Mouse (Mus musculus) adipocyte (in vitro differentiated cells): ENCODE data around the gene Ccnt1.
A peak's percentile ranks its signal among the peaks of the same experiment; 100 is the strongest.
"Not testable (repeated sequence)": the region's sequence is repeated elsewhere in the genome, so short reads cannot be mapped to it uniquely, and the experiment has no call there.

Source experiments
- DNase-seq: peaks from one replicate; pipeline ENCODE4 v3.0.0-alpha.2; 2016; ENCODE audit warnings: low spot score

Ccnt1 gene

DNA sequence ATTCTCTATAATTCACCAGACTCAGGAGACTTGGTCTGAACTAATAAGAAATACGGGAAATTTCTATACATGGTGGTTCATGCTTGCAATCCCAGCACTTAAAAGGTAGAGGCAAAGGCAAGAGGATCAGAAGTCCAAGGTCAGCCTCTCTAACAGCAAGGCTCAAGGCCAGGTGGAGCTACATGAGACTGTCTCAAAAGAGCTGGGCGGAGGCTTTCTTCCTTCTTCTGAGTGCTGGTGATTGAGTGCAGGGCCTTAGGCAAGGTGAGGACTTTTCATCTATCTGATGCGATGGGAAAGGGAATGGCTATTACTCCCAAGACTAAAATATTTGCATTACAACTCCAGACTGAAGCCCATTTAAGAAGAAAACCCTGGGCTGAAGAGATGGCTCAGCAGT is 25.6 kb downstream of the Ccnt1 start:
- DNase-seq: no peak

DNA sequence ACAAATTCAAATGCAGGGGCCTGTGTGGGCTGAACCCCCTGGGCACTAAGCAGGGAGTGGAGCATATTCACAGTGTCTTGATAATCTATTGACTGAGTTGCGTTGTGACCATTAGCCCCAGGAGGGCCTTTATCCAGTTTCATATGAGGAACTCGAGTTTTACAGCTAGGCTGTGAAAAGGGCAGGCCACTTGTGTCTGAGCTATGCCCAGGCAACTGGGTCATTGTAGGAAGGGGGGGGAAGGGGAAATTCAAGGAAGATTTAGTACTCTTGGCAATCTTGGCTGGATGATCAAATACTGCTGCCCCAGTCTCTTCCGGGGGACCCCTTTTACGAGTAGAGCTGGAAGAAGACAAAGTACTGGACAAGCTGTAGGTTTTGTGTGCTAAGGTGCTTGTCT is 27.4 kb downstream of the Ccnt1 start:
- DNase-seq: no peak

DNA sequence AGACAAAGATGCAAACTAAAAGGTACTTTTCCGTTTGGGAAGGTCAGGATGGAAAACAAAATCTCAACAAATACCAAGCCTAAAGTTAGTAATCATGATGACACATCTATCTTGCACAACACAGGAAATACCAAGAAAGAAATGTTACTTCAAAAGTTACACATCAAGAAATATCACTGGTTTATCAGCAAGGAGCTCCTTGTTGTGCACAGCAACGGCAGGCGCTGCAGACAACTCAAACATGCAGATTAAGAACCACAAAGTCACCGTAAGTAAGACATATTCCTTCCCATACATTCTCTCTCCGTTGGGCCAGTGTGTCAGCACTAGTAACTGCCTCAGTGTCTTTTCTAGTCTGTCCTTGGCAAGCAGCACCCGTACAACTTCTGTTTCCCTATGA is 29.7 kb downstream of the Ccnt1 start:
- peak; percentile 26 for DNase-seq

GRCm38 (mm10) chr15:98537923-98538322 is 32.8 kb downstream of the Ccnt1 start:
- no peak for DNase-seq

GRCm38 (mm10) chr15:98536828-98537510 is 33.8 kb downstream of the Ccnt1 start:
- no peak for DNase-seq

- no peak for DNase-seq
Observed at GRCm38 (mm10) chr15:98535921-98536320, 34.8 kb downstream of the Ccnt1 start.

DNA sequence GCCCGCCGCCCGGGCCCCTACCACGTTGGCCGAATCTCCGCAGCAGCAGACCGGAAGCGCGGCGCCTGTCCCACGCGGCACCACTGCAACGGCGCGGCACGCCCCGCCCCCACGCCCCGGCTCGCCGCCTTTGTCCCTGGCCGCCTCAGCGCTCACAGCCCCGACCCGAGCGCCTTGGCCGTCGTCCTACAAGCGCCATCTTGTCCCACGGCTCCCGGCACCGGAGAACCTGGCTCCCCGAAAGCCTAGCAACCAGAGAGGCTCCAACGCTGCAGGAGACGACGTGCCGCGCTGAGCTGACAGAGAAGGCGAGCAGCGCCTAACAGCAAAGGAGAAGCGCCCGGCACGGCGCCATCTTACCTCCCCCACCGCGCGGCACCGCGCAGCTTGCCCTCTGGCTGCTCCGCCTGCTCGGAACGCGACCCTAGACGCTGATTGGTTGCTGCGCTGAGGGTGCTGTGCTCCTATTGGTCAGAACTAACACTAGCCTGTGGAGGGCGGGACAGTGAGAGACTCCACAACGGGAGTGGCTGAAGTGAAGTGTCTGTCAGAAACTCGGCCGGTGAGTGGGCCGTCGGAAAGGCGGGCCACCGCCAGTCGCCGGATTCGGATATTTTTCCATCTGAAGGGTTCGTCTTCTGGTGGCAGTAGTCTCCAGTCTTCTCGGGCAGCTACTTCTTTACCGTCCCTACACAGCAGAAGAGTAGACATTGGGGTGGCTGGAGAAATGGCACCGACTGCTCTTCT is 36.7 kb downstream of the Ccnt1 start, which contains the start of gene Kansl2:
Gene Kansl2, minus strand, starts transcription at position 384 of the 747 bp plus-strand sequence.
- peak; percentile 99 for DNase-seq

DNA sequence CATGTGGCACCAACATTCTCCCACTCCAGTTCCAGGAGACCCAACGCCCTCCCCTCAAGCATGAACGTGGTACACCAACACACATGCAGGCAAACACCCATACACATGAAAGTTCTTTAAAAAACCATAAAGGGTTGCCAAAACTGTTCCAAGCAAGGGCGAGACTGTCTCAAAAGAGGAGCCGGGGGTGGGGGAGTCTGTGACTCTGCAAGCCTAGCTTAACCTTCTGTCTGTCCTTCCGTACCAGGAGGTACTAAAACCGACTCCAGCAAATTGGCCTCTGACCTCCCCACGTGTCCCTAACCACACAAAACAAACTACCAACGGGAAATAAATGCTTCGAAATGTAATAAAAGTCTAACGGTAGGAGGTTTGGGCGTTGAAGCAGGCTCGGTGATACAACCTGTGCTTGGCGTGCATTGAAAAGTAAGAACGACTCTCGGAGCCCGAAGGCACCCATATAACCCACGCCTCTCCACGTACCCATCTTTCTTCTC is 37.6 kb downstream of the Ccnt1 start:
- peak; percentile 51 for DNase-seq

DNA sequence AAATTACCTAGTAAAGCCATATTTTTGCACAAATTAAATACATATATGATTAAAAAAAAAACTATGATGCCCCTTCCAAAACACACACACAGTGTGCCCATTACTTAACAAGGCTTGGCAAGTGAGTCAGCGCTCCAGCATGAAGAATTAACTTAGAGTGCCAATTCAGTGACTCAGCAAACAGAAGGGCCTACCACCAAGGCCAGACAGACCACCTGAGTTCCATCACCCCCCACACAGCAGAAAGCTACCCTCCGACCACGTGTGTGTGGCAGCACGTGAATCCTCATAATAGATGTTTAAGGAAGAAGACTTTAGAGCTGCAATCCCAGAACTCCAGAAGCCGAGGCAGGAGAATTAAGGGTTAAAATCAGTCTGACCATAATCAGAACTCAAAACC is 38.4 kb downstream of the Ccnt1 start:
- peak; percentile 72 for DNase-seq

GRCm38 (mm10) chr15:98528066-98528563 is 42.6 kb downstream of the Ccnt1 start:
- DNase-seq: no peak

DNA sequence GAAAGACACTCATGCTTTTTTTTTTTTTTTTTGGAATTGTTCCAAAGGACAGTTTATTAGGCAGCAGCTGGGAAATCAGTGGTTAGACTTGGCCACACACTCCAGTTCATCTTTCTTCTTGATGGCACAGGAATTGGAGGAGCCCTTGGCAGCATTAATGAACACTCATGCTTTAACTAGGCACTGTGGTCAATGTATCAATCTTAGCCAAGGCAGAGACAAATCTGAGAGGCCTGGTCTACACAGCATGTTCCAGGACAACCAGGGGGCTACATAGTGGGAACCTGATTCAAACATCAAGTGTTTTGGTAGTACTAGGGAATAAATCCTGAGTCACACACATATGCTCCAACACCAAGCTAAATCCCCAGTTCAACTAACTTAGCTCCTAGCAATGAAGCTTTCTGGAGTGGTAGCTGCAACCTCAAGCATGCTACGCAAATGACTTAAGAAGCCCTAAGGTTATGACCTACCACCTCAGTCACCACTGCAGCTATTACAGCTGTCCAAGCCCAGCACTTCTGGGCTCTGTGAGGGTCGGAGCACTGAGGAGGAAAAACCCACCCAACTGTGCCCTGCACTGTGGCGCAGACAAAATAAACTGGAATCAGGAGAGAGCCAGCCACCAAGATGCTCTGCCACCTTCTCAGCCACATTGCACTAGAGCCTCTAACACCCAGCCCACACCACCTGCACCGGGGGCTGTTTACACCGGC is 43.5 kb downstream of the Ccnt1 start:
- DNase-seq: peak; percentile 38

DNA sequence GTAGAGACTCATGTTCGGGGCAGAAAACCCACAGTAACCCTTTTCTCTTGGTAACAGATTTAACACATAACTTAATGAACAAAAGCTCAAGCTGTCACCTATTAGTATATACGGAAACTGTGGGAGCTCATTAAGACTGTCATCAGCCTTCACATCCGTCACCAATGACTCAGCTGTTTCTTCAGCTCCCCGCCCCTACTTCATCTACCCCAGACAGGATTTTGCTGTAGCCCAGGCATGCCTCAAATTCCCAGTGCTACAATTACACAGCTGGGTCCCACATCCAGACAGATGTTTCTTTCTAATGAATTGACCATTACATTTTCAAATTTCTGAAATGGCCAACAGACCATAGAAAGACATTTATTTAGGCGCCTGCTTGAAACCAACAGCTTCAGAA is 44.7 kb downstream of the Ccnt1 start:
- no peak for DNase-seq

DNA sequence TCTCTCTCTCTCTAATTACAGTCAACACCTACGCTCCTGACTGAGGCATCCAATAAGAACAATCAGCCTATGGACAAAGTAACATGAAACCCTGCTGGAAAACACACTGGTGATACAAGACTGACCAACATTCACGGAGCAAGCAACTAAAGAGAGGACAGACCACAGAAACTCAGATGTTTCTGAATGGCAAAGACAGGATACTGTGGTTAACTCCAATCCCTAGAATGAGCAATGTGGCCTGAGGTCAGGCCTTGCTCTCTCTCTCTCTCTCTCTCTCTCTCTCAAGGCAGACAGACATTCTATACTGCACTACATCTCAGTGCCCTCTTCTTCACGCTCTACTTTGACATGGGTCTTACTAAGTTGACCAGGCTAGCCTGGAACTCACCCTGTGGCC is 49.5 kb downstream of the Ccnt1 start:
- DNase-seq: no peak

GRCm38 (mm10) chr15:98517380-98518355 is 53.1 kb downstream of the Ccnt1 start:
- DNase-seq: peak; percentile 75

- DNase-seq: not testable (repeated sequence)
Observed at GRCm38 (mm10) chr15:98514845-98515244, 55.9 kb downstream of the Ccnt1 start.

- DNase-seq: no peak
Observed at GRCm38 (mm10) chr15:98514146-98514545, 56.6 kb downstream of the Ccnt1 start.

DNA sequence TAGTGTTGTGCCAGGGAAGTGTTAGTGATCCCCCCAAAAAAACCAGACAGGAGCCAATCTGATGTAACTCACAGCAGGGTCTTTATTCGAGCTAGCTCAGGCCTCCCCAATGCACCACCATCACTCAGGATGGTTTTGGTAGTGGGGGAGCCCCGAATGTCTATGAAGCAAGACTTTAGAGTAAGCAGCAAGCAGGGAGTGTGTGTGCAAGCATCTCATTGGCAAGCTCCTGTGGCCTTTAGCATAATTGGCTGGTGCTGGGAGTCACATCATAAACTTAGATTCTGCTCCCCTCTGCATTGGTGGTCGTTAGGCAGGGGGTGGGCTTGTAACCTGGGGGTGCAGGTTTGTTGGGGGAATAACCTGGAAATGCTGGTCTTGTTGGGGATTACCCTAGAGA is 57.0 kb downstream of the Ccnt1 start:
- not testable (repeated sequence) for DNase-seq

DNA sequence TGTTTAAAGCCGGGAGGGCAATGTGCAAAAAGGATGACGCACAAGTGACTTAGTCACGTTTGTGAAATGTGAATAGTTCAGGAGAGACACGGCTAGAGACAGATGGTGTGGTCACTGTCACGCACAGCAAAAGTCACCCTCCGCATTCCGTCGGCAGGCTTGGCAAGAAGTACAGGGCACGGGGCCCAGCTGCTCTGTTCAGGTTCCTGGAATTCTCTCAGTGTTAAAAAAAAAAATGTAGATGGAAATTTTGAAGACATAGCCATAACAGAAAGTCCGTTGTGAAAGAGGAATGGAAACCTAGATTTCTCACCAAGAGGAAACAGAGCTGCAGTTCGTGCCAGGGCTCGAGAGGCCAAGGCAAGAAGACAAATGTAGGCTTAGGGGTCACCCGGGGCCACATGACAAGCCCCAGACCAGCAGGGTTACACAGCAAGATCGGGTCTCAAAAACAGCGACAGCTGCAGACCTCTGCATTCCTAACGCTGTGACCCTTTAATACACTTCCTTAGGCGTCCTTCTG is 57.9 kb downstream of the Ccnt1 start:
- peak; percentile 85 for DNase-seq

- DNase-seq: no peak
Observed at GRCm38 (mm10) chr15:98512232-98512631, 58.5 kb downstream of the Ccnt1 start.

DNA sequence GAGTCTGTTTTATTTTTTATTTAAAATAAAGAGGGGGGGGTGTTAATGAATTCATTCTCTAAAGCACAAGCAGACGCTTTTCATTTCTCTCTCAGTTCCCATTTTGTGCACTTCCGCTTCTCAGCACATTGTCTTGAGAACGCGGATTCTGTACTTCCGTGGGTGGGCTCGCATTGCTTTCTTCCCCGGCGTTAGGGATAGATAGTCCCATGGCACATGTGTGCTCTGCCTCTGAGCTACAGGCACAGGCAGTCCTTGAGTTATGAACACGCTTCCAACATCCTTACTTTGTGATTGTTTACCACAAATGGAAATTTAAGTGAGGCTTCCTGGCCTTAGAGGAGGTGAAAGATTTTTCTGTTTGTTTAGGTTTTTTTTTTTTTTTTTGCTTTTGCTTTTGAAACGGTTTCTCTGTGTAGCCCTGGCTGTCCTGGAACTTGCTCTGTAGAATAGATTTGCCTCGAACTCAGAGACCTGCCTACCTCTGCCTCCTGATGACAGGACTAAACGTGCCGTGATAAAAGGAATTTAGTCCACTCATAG is 59.3 kb downstream of the Ccnt1 start:
- no peak for DNase-seq
